Mouse (Mus musculus) ES-Bruce4 (cell line): ENCODE results near the gene Dusp22. TPM values are rescaled to one million over a fixed set of nuclear protein-coding genes. Genes with fewer than 3 reads are reported as not detected.

Source experiments
- H3K27ac ChIP-seq: 2 replicates; pipeline ENCODE4 v1.5.1; 2012; ENCODE audit warnings: low read length, inconsistent platforms; ENCODE audit not compliant: insufficient read depth
- H3K27me3 ChIP-seq: 2 replicates; pipeline ENCODE4 v1.6.1; 2012; ENCODE audit warnings: mild to moderate bottlenecking, low read length, inconsistent platforms; ENCODE audit not compliant: control insufficient read depth, poor library complexity, insufficient read depth, severe bottlenecking
- H3K36me3 ChIP-seq: 2 replicates; pipeline ENCODE4 v1.6.1; 2012; ENCODE audit warnings: inconsistent platforms, mild to moderate bottlenecking, low read length, moderate library complexity; ENCODE audit not compliant: control insufficient read depth, poor library complexity, insufficient read depth, severe bottlenecking
- H3K4me1 ChIP-seq: one replicate; pipeline ENCODE4 v1.8.1; 2011; ENCODE audit warnings: low read length; ENCODE audit not compliant: control insufficient read depth, insufficient read depth
- H3K4me3 ChIP-seq: 2 replicates; pipeline ENCODE4 v1.5.1; 2011; ENCODE audit warnings: low read depth, mild to moderate bottlenecking, low read length
- H3K9ac ChIP-seq: 2 replicates; pipeline ENCODE4 v1.6.1; 2012; ENCODE audit warnings: low read depth, mild to moderate bottlenecking, inconsistent platforms; ENCODE audit not compliant: poor library complexity, severe bottlenecking
- H3K9me3 ChIP-seq: replicated peaks from 2 replicates; pipeline ENCODE4 v1.6.1; 2012; ENCODE audit warnings: mild to moderate bottlenecking, low read length, inconsistent platforms; ENCODE audit not compliant: control insufficient read depth, poor library complexity, insufficient read depth, severe bottlenecking
- CTCF ChIP-seq: IDR thresholded peaks from one replicate; pipeline ENCODE4 v1.8.1; 2011; ENCODE audit warnings: low read depth, low read length
- EP300 ChIP-seq: IDR thresholded peaks from 2 replicates; pipeline ENCODE4 v1.6.1; 2011; ENCODE audit warnings: low read depth, low read length; ENCODE audit not compliant: insufficient read depth
- POLR2A ChIP-seq: IDR thresholded peaks from one replicate; pipeline ENCODE4 v1.8.1; 2011; ENCODE audit warnings: low read length; ENCODE audit not compliant: insufficient read depth
- polyA plus RNA-seq: library from polyadenylated mRNA; stranded (reverse); fragments of >200 nt; gene quantifications from 2 replicates; pipeline ENCODE4 v1.2.4, GENCODE M21; 2011; ENCODE audit warnings: low read depth; ENCODE audit not compliant: missing spikeins, insufficient read depth, insufficient read length

The Dusp22 gene
- polyA plus RNA-seq, 1 experiment = 13.1 TPM

- Histone ChIP-seq H3K4me3 (no peak overlapping the region), H3K4me1 (no peaks in the 10 kb centered on the region), H3K9me3 (no peaks in the 10 kb centered on the region), H3K27me3 (no peaks in the 10 kb centered on the region), H3K36me3 (no peaks in the 10 kb centered on the region), H3K27ac (no peak overlapping the region), H3K9ac (no peak overlapping the region)
- TF ChIP-seq POLR2A (no peak), CTCF (no peak), EP300 (no peak)
Measured at GRCm38 (mm10) chr13:30692644-30693385, 33.0 kb downstream of the Dusp22 start.

GRCm38 (mm10) chr13:30695232-30695631, 35.4 kb downstream of the Dusp22 start:
- H3K9ac ChIP-seq = no peak overlapping the region
- no peaks in the 10 kb centered on the region for H3K9me3 ChIP-seq
- no peak overlapping the region for H3K27ac ChIP-seq
- H3K27me3 ChIP-seq = no peaks in the 10 kb centered on the region
- no peaks in the 10 kb centered on the region for H3K4me1 ChIP-seq
- no peak overlapping the region for H3K4me3 ChIP-seq
- H3K36me3 ChIP-seq = no peaks in the 10 kb centered on the region
- TF ChIP-seq POLR2A = no peak
- TF ChIP-seq EP300 = no peak
- TF ChIP-seq CTCF = no peak

- no peak overlapping the region for H3K27ac ChIP-seq
- no peaks in the 10 kb centered on the region for H3K9me3 ChIP-seq
- no peak overlapping the region for H3K9ac ChIP-seq
- TF ChIP-seq POLR2A = no peak
- H3K4me1 ChIP-seq = no peaks in the 10 kb centered on the region
- no peaks in the 10 kb centered on the region for H3K36me3 ChIP-seq
- no peaks in the 10 kb centered on the region for H3K27me3 ChIP-seq
- no peak overlapping the region for H3K4me3 ChIP-seq
Measured at GRCm38 (mm10) chr13:30695890-30696289, 36.1 kb downstream of the Dusp22 start.

GRCm38 (mm10) chr13:30697880-30698279, 38.1 kb downstream of the Dusp22 start:
- H3K4me1 ChIP-seq = no peaks in the 10 kb centered on the region
- TF ChIP-seq POLR2A (no peak), CTCF (no peak), EP300 (no peak)

GRCm38 (mm10) chr13:30702695-30703094, 42.9 kb downstream of the Dusp22 start:
- no peak overlapping the region for H3K27ac ChIP-seq
- TF ChIP-seq POLR2A = no peak
- TF ChIP-seq CTCF = no peak
- TF ChIP-seq EP300 = no peak
- H3K27me3 ChIP-seq = no peaks in the 10 kb centered on the region
- H3K36me3 ChIP-seq = no peaks in the 10 kb centered on the region
- H3K4me1 ChIP-seq = no peaks in the 10 kb centered on the region
- H3K4me3 ChIP-seq = no peak overlapping the region
- H3K9ac ChIP-seq = no peak overlapping the region
- H3K9me3 ChIP-seq = no peaks in the 10 kb centered on the region

More at GRCm38 (mm10) chr13:30697880-30698279, 38.1 kb downstream of the Dusp22 start:
- no peak overlapping the region for H3K9ac ChIP-seq
- H3K9me3 ChIP-seq = no peaks in the 10 kb centered on the region
- no peaks in the 10 kb centered on the region for H3K36me3 ChIP-seq
- H3K27me3 ChIP-seq = no peaks in the 10 kb centered on the region
- no peak overlapping the region for H3K27ac ChIP-seq
- H3K4me3 ChIP-seq = no peak overlapping the region

GRCm38 (mm10) chr13:30704246-30705095, 44.7 kb downstream of the Dusp22 start:
- TF ChIP-seq CTCF (no peak), POLR2A (no peak), EP300 (no peak)
- Histone ChIP-seq H3K9me3 (no peaks in the 10 kb centered on the region), H3K27ac (no peak overlapping the region), H3K9ac (no peak overlapping the region), H3K4me3 (no peak overlapping the region), H3K36me3 (no peaks in the 10 kb centered on the region), H3K4me1 (no peaks in the 10 kb centered on the region), H3K27me3 (no peaks in the 10 kb centered on the region)
